Mouse (Mus musculus): ENCODE results near the gene Dcaf4.

GRCm38 (mm10) chr12:83483653-83484052 lies 36.6 kb upstream of the Dcaf4 start:
- TF ChIP-seq CHD2 (IDR thresholded peaks at IDR 0.05; ENCODE audit: low read depth, low read length) (no peak), MAFK (IDR thresholded peaks at IDR 0.05; ENCODE audit: insufficient read depth, low read depth, low read length) (no peak), ZC3H11A (IDR thresholded peaks at IDR 0.05; ENCODE audit: borderline replicate concordance, low read depth, low read length) (no peak)
